In genomic region chr7:30457629-30458330, GRCm38 (mm10) we compare ENCODE assay signal across 9 mouse cellular contexts. TPM values are rescaled to one million over a fixed set of nuclear protein-coding genes. Genes with fewer than 3 reads are reported as not detected.
A peak's percentile ranks its signal among the peaks of the same experiment; 100 is the strongest.
DNase-seq lines count a peak whose midpoint lies in the region; ATAC-seq lines count a peak whose summit lies in the region.
"Had no signal": no experiment of that assay in that cellular context is flagged by ENCODE, and none has a peak within 500 bp of the region (broad histone marks: within the 10 kb centered on the region; RNA-seq: fewer than 3 reads in every experiment).

Gene Kirrel2 (minus strand): TSS chr7:30457690.
Gene Nphs1 (plus strand): TSS chr7:30458315.

- DNase-seq in heart, adult 18-20 months = no peak
- DNase-seq in embryo, embryonic 10 days (ENCODE audit: low spot score) = peak; percentile 67
- peak; percentile 75 for DNase-seq in mesoderm, embryonic 11.5 days (ENCODE audit: low read depth, low spot score)
- no peak for DNase-seq in gastrocnemius, postnatal 14 days
- DNase-seq in urinary bladder, postnatal 36 days (ENCODE audit: low spot score in 2 of 2) = no peak

- H3K4me3 ChIP-seq in heart, embryonic 12.5 days = peak within 1 kb of the TSS; percentile 1; the same call in 1 of the 2 replicates
- peak within 1 kb of the TSS; percentile 30 for H3K4me3 ChIP-seq in hindbrain, embryonic 12.5 days
- peak within 1 kb of the TSS; percentile 28 for H3K4me3 ChIP-seq in stomach, embryonic 16.5 days (replicated peaks; ENCODE audit: low read length)

- H3K4me1 ChIP-seq in heart, embryonic 12.5 days (replicated peaks) = no peaks in the 10 kb centered on the region; the same call in none of the 2 replicates
- H3K4me1 ChIP-seq in hindbrain, embryonic 12.5 days = peaks cover 46% of the 10 kb centered on the region
- peaks cover 7% of the 10 kb centered on the region; the same call in 1 of the 2 replicates for H3K4me1 ChIP-seq in stomach, embryonic 16.5 days (ENCODE audit: control insufficient read depth, insufficient read depth, low read length)

- 0 out of 2 replicates have a peak within 1 kb of the TSS, but pooled peaks have one; percentile 13 for H3K9ac ChIP-seq in heart, embryonic 12.5 days
- H3K9ac ChIP-seq in hindbrain, embryonic 12.5 days = peak within 1 kb of the TSS; percentile 32; the same call in 1 of the 2 replicates
- H3K9ac ChIP-seq in stomach, embryonic 16.5 days (ENCODE audit: low read length) = peak within 1 kb of the TSS; percentile 11; the same call in 1 of the 2 replicates

- intact Hi-C loops in gastrocnemius, postnatal 14 days (cut with DNase I; ENCODE audit: low total_unique reads) = no loop called here

- 0 out of 2 replicates have a peak, but pooled peaks have one; percentile 11 for ATAC-seq in heart, embryonic 12.5 days (ENCODE audit: insufficient number of reproducible peaks, low FRiP score)
- ATAC-seq in hindbrain, embryonic 12.5 days (ENCODE audit: low FRiP score) = peak; percentile 91
- peak; percentile 56 for ATAC-seq in stomach, embryonic 16.5 days (ENCODE audit: insufficient read depth, low FRiP score)

- WGBS in heart, embryonic 12.5 days = 3% methylated on average over 16 of the region's 16 CpGs
- 1% methylated on average over 16 of the region's 16 CpGs for WGBS in hindbrain, embryonic 12.5 days
- WGBS in stomach, embryonic 16.5 days = 1% methylated on average over 16 of the region's 16 CpGs

- H3K4me2 ChIP-seq in heart, embryonic 12.5 days = peak within 1 kb of the TSS; percentile 32
- peak within 1 kb of the TSS; percentile 53 for H3K4me2 ChIP-seq in hindbrain, embryonic 12.5 days (replicated peaks)
- peak within 1 kb of the TSS; percentile 45 for H3K4me2 ChIP-seq in stomach, embryonic 16.5 days (ENCODE audit: low read depth, low read length)

- no peak within 1 kb of the TSS for H3K27ac ChIP-seq in heart, embryonic 12.5 days (ENCODE audit: poor library complexity, severe bottlenecking)
- H3K27ac ChIP-seq in hindbrain, embryonic 12.5 days = peak within 1 kb of the TSS; percentile 69
- H3K27ac ChIP-seq in stomach, embryonic 16.5 days (ENCODE audit: low read length) = peak within 1 kb of the TSS; percentile 24; the same call in 1 of the 2 replicates

- peaks cover 99% of the 10 kb centered on the region for H3K27me3 ChIP-seq in heart, embryonic 12.5 days (replicated peaks)
- peaks cover 97% of the 10 kb centered on the region for H3K27me3 ChIP-seq in hindbrain, embryonic 12.5 days
- peaks cover 90% of the 10 kb centered on the region for H3K27me3 ChIP-seq in stomach, embryonic 16.5 days (ENCODE audit: control insufficient read depth, insufficient read depth, low read length)

- 0 out of 2 replicates have a peak, but pooled peaks cover 8% of the 10 kb centered on the region for H3K9me3 ChIP-seq in heart, embryonic 12.5 days (replicated peaks)
- H3K9me3 ChIP-seq in hindbrain, embryonic 12.5 days (replicated peaks) = no peaks in the 10 kb centered on the region
- H3K9me3 ChIP-seq in stomach, embryonic 16.5 days (replicated peaks; ENCODE audit: control insufficient read depth, low read length) = no peaks in the 10 kb centered on the region

- no peaks in the 10 kb centered on the region for H3K36me3 ChIP-seq in heart, embryonic 12.5 days
- no peaks in the 10 kb centered on the region for H3K36me3 ChIP-seq in hindbrain, embryonic 12.5 days
- H3K36me3 ChIP-seq in stomach, embryonic 16.5 days (ENCODE audit: control insufficient read depth, insufficient read depth, low read length) = no peaks in the 10 kb centered on the region

RNA-seq across cellular contexts. Expression of gene Kirrel2, which starts in this region (rescaled TPM):
- 1.1 and 1.3 TPM in 2 replicates for polyA plus RNA-seq in heart, embryonic 12.5 days (2016; fragmentation: Nextera tagmentation; extraction: Ambion mirVana)
- not detected for total RNA-seq in heart, adult 18-20 months (2021)
- 16.1 and 23.9 TPM in 2 replicates for polyA plus RNA-seq in hindbrain, embryonic 12.5 days (2016; fragmentation: Nextera tagmentation; extraction: Ambion mirVana)
- polyA plus RNA-seq in stomach, embryonic 16.5 days (2015; fragmentation: Nextera tagmentation; extraction: Ambion mirVana) = 1.4 and 1.9 TPM in 2 replicates
- total RNA-seq in gastrocnemius, postnatal 14 days (2021) = not detected
- polyA plus RNA-seq: gonadal fat pad, adult 2 months had no signal

RNA-seq across cellular contexts. Expression of gene Nphs1, which starts in this region (rescaled TPM):
- polyA plus RNA-seq in heart, embryonic 12.5 days (2016; fragmentation: Nextera tagmentation; extraction: Ambion mirVana) = 0.06 and 0.23 TPM in 2 replicates
- not detected for total RNA-seq in heart, adult 18-20 months (2021)
- 3.8 and 5.2 TPM in 2 replicates for polyA plus RNA-seq in hindbrain, embryonic 12.5 days (2016; fragmentation: Nextera tagmentation; extraction: Ambion mirVana)
- polyA plus RNA-seq in stomach, embryonic 16.5 days (2015; fragmentation: Nextera tagmentation; extraction: Ambion mirVana) = 3.4 and 4.2 TPM in 2 replicates
- total RNA-seq in gastrocnemius, postnatal 14 days (2021) = not detected
- polyA plus RNA-seq: gonadal fat pad, adult 2 months had no signal

Comparison
In these comparisons a context has a peak if more than half of its experiments do, and no peak if none do; other contexts are left out.
1. ATAC-seq: peak in every context shown above with its lines; median percentile 91 in hindbrain, embryonic 12.5 days; 56 in stomach, embryonic 16.5 days; 11 in heart, embryonic 12.5 days.
2. DNase-seq: peak in embryo, embryonic 10 days (single experiment) and mesoderm, embryonic 11.5 days (single experiment); none in heart, adult 18-20 months (0 of 2), gastrocnemius, postnatal 14 days (single experiment) and urinary bladder, postnatal 36 days (0 of 2).
3. Peak in every context shown above with its lines, with median percentiles within 50 percentile points of each other: H3K4me2 ChIP-seq, H3K4me3 ChIP-seq and H3K9ac ChIP-seq.